Mouse (Mus musculus) heart, adult 2 months (tissue): ENCODE results near the gene Atxn7l1.

Experiments used
- CTCF ChIP-seq: fragments of 200-600 bp; IDR thresholded peaks from 2 replicates; pipeline ENCODE4 v1.8.1; 2022; ENCODE audit warnings: antibody characterized with exemption, mild to moderate bottlenecking, moderate library complexity
- EP300 ChIP-seq: fragments of 200-500 bp; IDR thresholded peaks from 2 replicates; pipeline ENCODE4 v1.6.1; 2011; ENCODE audit warnings: low read depth, low read length, control low read depth; ENCODE audit not compliant: insufficient read depth

- TF ChIP-seq CTCF (no peak), EP300 (no peak)
Observed at GRCm38 (mm10) chr12:33190133-33190532, 42.6 kb downstream of the Atxn7l1 start.
